Mouse (Mus musculus): ENCODE data around the gene Atxn2. TPM values are rescaled to one million over a fixed set of nuclear protein-coding genes. Genes with fewer than 3 reads are reported as not detected.
"Not testable (repeated sequence)": the region's sequence is repeated elsewhere in the genome, so short reads cannot be mapped to it uniquely, and the experiment has no call there.

Gene Atxn2
- 100 to 1,000 TPM; 215 to 226 TPM for total RNA-seq (2021)
- long read RNA-seq, experiment 1, full-length matches to known transcripts, result 7 of 98 reads
- long read RNA-seq, experiment 1, partial matches to known transcripts, result 26 of 98 reads
- long read RNA-seq, experiment 1, other reads (novel, unspliced or antisense), result 65 of 98 reads
- long read RNA-seq, experiment 2, full-length matches to known transcripts, result 1 of 39 reads
- long read RNA-seq, experiment 2, partial matches to known transcripts, result 13 of 39 reads
- long read RNA-seq, experiment 2, other reads (novel, unspliced or antisense), result 25 of 39 reads

- DNase-seq (ENCODE audit: low spot score in 2 of 2), result peak; percentile 73 to 75
Measured at GRCm38 (mm10) chr5:121711174-121711927, at the start of gene Atxn2. Gene Atxn2 (plus strand): TSS chr5:121711337.

GRCm38 (mm10) chr5:121661494-121661893 lies 49.6 kb upstream of the Atxn2 start:
- no peak for DNase-seq (ENCODE audit: low spot score in 2 of 2)

GRCm38 (mm10) chr5:121663456-121663855 lies 47.7 kb upstream of the Atxn2 start:
- no peak for DNase-seq (ENCODE audit: low spot score in 2 of 2)

GRCm38 (mm10) chr5:121664078-121664477 lies 47.1 kb upstream of the Atxn2 start:
- DNase-seq (ENCODE audit: low spot score in 2 of 2), result no peak

GRCm38 (mm10) chr5:121664971-121665370 lies 46.2 kb upstream of the Atxn2 start:
- no peak for DNase-seq (ENCODE audit: low spot score in 2 of 2)

- no peak for DNase-seq (ENCODE audit: low spot score in 2 of 2)
Measured at GRCm38 (mm10) chr5:121667067-121667466, 44.1 kb upstream of the Atxn2 start.

- DNase-seq (ENCODE audit: low spot score in 2 of 2), result no peak
Measured at GRCm38 (mm10) chr5:121668411-121668810, 42.7 kb upstream of the Atxn2 start.

GRCm38 (mm10) chr5:121670412-121670811 lies 40.7 kb upstream of the Atxn2 start:
- DNase-seq (ENCODE audit: low spot score in 2 of 2), result no peak

GRCm38 (mm10) chr5:121682250-121682649 lies 28.9 kb upstream of the Atxn2 start:
- DNase-seq (ENCODE audit: low spot score in 2 of 2), result no peak

GRCm38 (mm10) chr5:121685495-121685894 lies 25.6 kb upstream of the Atxn2 start:
- no peak for DNase-seq (ENCODE audit: low spot score in 2 of 2)

- DNase-seq (ENCODE audit: low spot score in 2 of 2), result no peak
Measured at GRCm38 (mm10) chr5:121686113-121686898, 24.8 kb upstream of the Atxn2 start.

GRCm38 (mm10) chr5:121690482-121691211 lies 20.5 kb upstream of the Atxn2 start:
- DNase-seq (ENCODE audit: low spot score in 2 of 2), result no peak

- not testable (repeated sequence) for DNase-seq (ENCODE audit: low spot score in 2 of 2)
Measured at GRCm38 (mm10) chr5:121691436-121691835, 19.7 kb upstream of the Atxn2 start.

- DNase-seq (ENCODE audit: low spot score in 2 of 2), result no peak
Measured at GRCm38 (mm10) chr5:121692897-121693296, 18.2 kb upstream of the Atxn2 start.

GRCm38 (mm10) chr5:121696761-121697160 lies 14.4 kb upstream of the Atxn2 start:
- DNase-seq (ENCODE audit: low spot score in 2 of 2), result no peak

GRCm38 (mm10) chr5:121699891-121700290 lies 11.2 kb upstream of the Atxn2 start:
- no peak for DNase-seq (ENCODE audit: low spot score in 2 of 2)

- DNase-seq (ENCODE audit: low spot score in 2 of 2), result peak; percentile 79 to 85
Measured at GRCm38 (mm10) chr5:121700496-121700895, 10.6 kb upstream of the Atxn2 start.

GRCm38 (mm10) chr5:121701111-121701769 lies 9.9 kb upstream of the Atxn2 start:
- DNase-seq (ENCODE audit: low spot score in 2 of 2), result no peak

- no peak for DNase-seq (ENCODE audit: low spot score in 2 of 2)
Measured at GRCm38 (mm10) chr5:121703341-121703740, 7.8 kb upstream of the Atxn2 start.

- DNase-seq (ENCODE audit: low spot score in 2 of 2), result no peak
Measured at GRCm38 (mm10) chr5:121704512-121705248, 6.5 kb upstream of the Atxn2 start.
